In genomic region chr17:6743039-6743575, GRCm38 (mm10) we compare ENCODE assay signal across 11 mouse cellular contexts. TPM values are rescaled to one million over a fixed set of nuclear protein-coding genes. Genes with fewer than 3 reads are reported as not detected.
DNase-seq lines count a peak whose midpoint lies in the region; ATAC-seq and TF ChIP-seq lines count a peak whose summit lies in the region.
"Had no signal": no experiment of that assay in that cellular context is flagged by ENCODE, and none has a peak within 500 bp of the region (broad histone marks: within the 10 kb centered on the region; RNA-seq: fewer than 3 reads in every experiment).

No protein-coding gene starts in this region.

- no peak for ATAC-seq in heart, embryonic 11.5 days (replicated peaks; ENCODE audit: insufficient number of reproducible peaks, low FRiP score, low TSS enrichment)
- ATAC-seq in lung, embryonic 16.5 days (ENCODE audit: low read depth): 0 out of 2 replicates have a peak, but pooled peaks have one; percentile 1
- no peak for ATAC-seq in liver, postnatal 0 days

- no peak overlapping the region for H3K4me3 ChIP-seq in heart, embryonic 11.5 days (ENCODE audit: low read depth, low read length)
- H3K4me3 ChIP-seq in lung, embryonic 16.5 days (ENCODE audit: low read length): no peak overlapping the region
- no peak overlapping the region for H3K4me3 ChIP-seq in bone marrow, adult 2 months (replicated peaks; ENCODE audit: control insufficient read depth, low read depth, low read length)
- no peak overlapping the region for H3K4me3 ChIP-seq in liver, postnatal 0 days (ENCODE audit: low read depth, low read length)

- peak overlapping the region; percentile 22; the same call in 1 of the 2 replicates for H3K27ac ChIP-seq in heart, embryonic 11.5 days (ENCODE audit: low read depth, low read length)
- H3K27ac ChIP-seq in lung, embryonic 16.5 days (ENCODE audit: low read length): peak overlapping the region; percentile 51
- H3K27ac ChIP-seq in bone marrow, adult 2 months (ENCODE audit: control insufficient read depth, insufficient read depth, low read depth, low read length, poor library complexity): peak overlapping the region; percentile 68
- H3K27ac ChIP-seq in liver, postnatal 0 days (ENCODE audit: low read depth): peak overlapping the region; percentile 60

- no peak overlapping the region for H3K4me2 ChIP-seq in heart, embryonic 11.5 days
- no peak overlapping the region for H3K4me2 ChIP-seq in lung, embryonic 16.5 days (ENCODE audit: low read depth, low read length)
- no peak overlapping the region for H3K4me2 ChIP-seq in liver, postnatal 0 days (ENCODE audit: low read depth, low read length)
- H3K4me2 ChIP-seq: midbrain, embryonic 11.5 days had no signal

- WGBS in heart, embryonic 11.5 days (ENCODE audit: insufficient replicate concordance): 67% methylated on average over 11 of the region's 11 CpGs
- 85% methylated on average over 11 of the region's 11 CpGs for WGBS in lung, embryonic 16.5 days
- 43% methylated on average over 11 of the region's 11 CpGs for whole genome bisulfite sequencing in bone marrow, adult 2 months
- WGBS in liver, postnatal 0 days (ENCODE audit: insufficient replicate concordance): 56% methylated on average over 11 of the region's 11 CpGs

- TF ChIP-seq CTCF in bone marrow, adult 2 months (IDR thresholded peaks at IDR 0.05; ENCODE audit: control insufficient read depth, insufficient read depth, low read length): no peak
- TF ChIP-seq CTCF in liver, postnatal 0 days (IDR thresholded peaks at IDR 0.05; ENCODE audit: low read depth): no peak

- no peaks in the 10 kb centered on the region for H3K27me3 ChIP-seq in heart, embryonic 11.5 days (ENCODE audit: control insufficient read depth, insufficient read depth, low read length)
- no peaks in the 10 kb centered on the region for H3K27me3 ChIP-seq in lung, embryonic 16.5 days (ENCODE audit: control insufficient read depth, insufficient read depth, low read depth, low read length)
- H3K27me3 ChIP-seq in liver, postnatal 0 days (ENCODE audit: insufficient read depth, low read length): no peaks in the 10 kb centered on the region
- H3K27me3 ChIP-seq: CH12.LX had no signal

- peaks cover 30% of the 10 kb centered on the region for H3K36me3 ChIP-seq in heart, embryonic 11.5 days (ENCODE audit: control insufficient read depth, insufficient read depth, low read length)
- peaks cover 17% of the 10 kb centered on the region for H3K36me3 ChIP-seq in lung, embryonic 16.5 days (ENCODE audit: control insufficient read depth, insufficient read depth, low read length)
- peaks cover 63% of the 10 kb centered on the region for H3K36me3 ChIP-seq in liver, postnatal 0 days (replicated peaks; ENCODE audit: insufficient read depth, low read length)

- TF ChIP-seq POLR2A in bone marrow, adult 2 months (IDR thresholded peaks at IDR 0.05; ENCODE audit: borderline replicate concordance, control insufficient read depth, low read depth, low read length): no peak

- TF ChIP-seq EP300 in liver, postnatal 0 days (IDR thresholded peaks at IDR 0.05; ENCODE audit: low read depth): no peak

- no peak for DNase-seq in heart, adult 18-20 months
- DNase-seq in lung, postnatal 10 days: no peak
- DNase-seq in liver, postnatal 0 days: no peak
- no peak for DNase-seq in embryo, embryonic 11 days
- no peak for DNase-seq in yolk sac, embryonic 10.5 days (ENCODE audit: low spot score)
- DNase-seq: cerebellum, adult 11-12 months had no signal

- no peak overlapping the region for H3K9ac ChIP-seq in heart, embryonic 11.5 days (ENCODE audit: low read depth, low read length)
- no peak overlapping the region for H3K9ac ChIP-seq in lung, embryonic 16.5 days (ENCODE audit: low read length)
- no peak overlapping the region for H3K9ac ChIP-seq in liver, postnatal 0 days (replicated peaks)

- no peaks in the 10 kb centered on the region for H3K9me3 ChIP-seq in heart, embryonic 11.5 days (replicated peaks; ENCODE audit: control insufficient read depth, low read length)
- no peaks in the 10 kb centered on the region for H3K9me3 ChIP-seq in lung, embryonic 16.5 days (ENCODE audit: control insufficient read depth, low read length)
- no peaks in the 10 kb centered on the region for H3K9me3 ChIP-seq in liver, postnatal 0 days (ENCODE audit: low read length)

- peaks cover 45% of the 10 kb centered on the region for H3K4me1 ChIP-seq in heart, embryonic 11.5 days (ENCODE audit: control insufficient read depth, insufficient read depth, low read length)
- peaks cover 18% of the 10 kb centered on the region for H3K4me1 ChIP-seq in lung, embryonic 16.5 days (replicated peaks; ENCODE audit: control insufficient read depth, insufficient read depth, low read length)
- H3K4me1 ChIP-seq in bone marrow, adult 2 months (ENCODE audit: control insufficient read depth, insufficient read depth, low read length): peaks cover 16% of the 10 kb centered on the region
- H3K4me1 ChIP-seq in liver, postnatal 0 days (ENCODE audit: insufficient read depth): peaks cover 35% of the 10 kb centered on the region

RNA-seq across cellular contexts. Expression of gene Ezr, which starts 39.5 kb away (rescaled TPM):
- 89.2 and 109 TPM in 2 replicates for polyA plus RNA-seq in heart, embryonic 11.5 days (2014; fragmentation: Nextera tagmentation; extraction: Ambion mirVana)
- total RNA-seq in heart, adult 18-20 months (2021): 10 to 100 TPM; 32.5 to 36.9 TPM
- 154 and 168 TPM in 2 replicates for polyA plus RNA-seq in lung, embryonic 16.5 days (2015; fragmentation: Nextera tagmentation; extraction: Ambion mirVana)
- polyA plus RNA-seq in bone marrow, adult 2 months (2011; ENCODE audit: insufficient read depth, insufficient read length, low replicate concordance, missing spikeins): 71.7 and 82.0 TPM in 2 replicates
- polyA plus RNA-seq in liver, postnatal 0 days (2015; fragmentation: Nextera tagmentation; extraction: Ambion mirVana): 32.0 and 34.8 TPM in 2 replicates
